Mouse (Mus musculus) Muller cell, postnatal 12 days (primary cell): ENCODE results near the gene Glis2.

Experiments
- DNase-seq: peaks from one replicate; pipeline ENCODE4 v3.0.0-alpha.2; 2015; ENCODE audit errors: inconsistent ontology term

The Glis2 gene

GRCm38 (mm10) chr16:4583807-4584206, 10.7 kb upstream of the Glis2 start:
- DNase-seq = no peak

- DNase-seq = no peak
Measured at GRCm38 (mm10) chr16:4584438-4584837, 10.1 kb upstream of the Glis2 start.

GRCm38 (mm10) chr16:4585642-4586530, 8.6 kb upstream of the Glis2 start:
- no peak for DNase-seq

- DNase-seq = peak; percentile 100
Measured at GRCm38 (mm10) chr16:4586531-4587123, 7.9 kb upstream of the Glis2 start.

- DNase-seq = no peak
Measured at GRCm38 (mm10) chr16:4587516-4588210, 6.8 kb upstream of the Glis2 start.

- DNase-seq = no peak
Measured at GRCm38 (mm10) chr16:4590236-4590635, 4.3 kb upstream of the Glis2 start.

- DNase-seq = peak; percentile 57
Measured at GRCm38 (mm10) chr16:4592909-4593875, 1.3 kb upstream of the Glis2 start.

- DNase-seq = peak; percentile 51
Measured at GRCm38 (mm10) chr16:4594814-4595526, 457 bp downstream of the Glis2 start.

- DNase-seq = peak; percentile 89
Measured at GRCm38 (mm10) chr16:4595527-4595963, 1.0 kb downstream of the Glis2 start.

GRCm38 (mm10) chr16:4596141-4596728, 1.7 kb downstream of the Glis2 start:
- DNase-seq = peak; percentile 91

GRCm38 (mm10) chr16:4596836-4597235, 2.3 kb downstream of the Glis2 start:
- DNase-seq = peak; percentile 87

GRCm38 (mm10) chr16:4597296-4597695, 2.8 kb downstream of the Glis2 start:
- DNase-seq = peak; percentile 87

GRCm38 (mm10) chr16:4598041-4598440, 3.5 kb downstream of the Glis2 start:
- DNase-seq = no peak

GRCm38 (mm10) chr16:4598891-4599543, 4.5 kb downstream of the Glis2 start:
- DNase-seq = no peak

GRCm38 (mm10) chr16:4599616-4600015, 5.1 kb downstream of the Glis2 start:
- no peak for DNase-seq

GRCm38 (mm10) chr16:4600701-4601310, 6.3 kb downstream of the Glis2 start:
- no peak for DNase-seq

GRCm38 (mm10) chr16:4602189-4602588, 7.7 kb downstream of the Glis2 start:
- DNase-seq = no peak

GRCm38 (mm10) chr16:4602766-4603452, 8.4 kb downstream of the Glis2 start:
- DNase-seq = peak; percentile 79

- no peak for DNase-seq
Measured at GRCm38 (mm10) chr16:4603453-4603837, 8.9 kb downstream of the Glis2 start.
